Mouse (Mus musculus) heart, adult 2 months (tissue): ENCODE results near the gene Plekhg6. TPM values are rescaled to one million over a fixed set of nuclear protein-coding genes. Genes with fewer than 3 reads are reported as not detected.

Source experiments
- DNase-seq, 2 experiments: peaks; one replicate each; pipeline ENCODE4 v3.0.0; 2021
- H3K27ac ChIP-seq: fragments of 200-600 bp; 2 replicates; pipeline ENCODE4 v1.8.1; 2022
- H3K27me3 ChIP-seq: fragments of 200-500 bp; 2 replicates; pipeline ENCODE4 v1.6.1; 2012; ENCODE audit warnings: mild to moderate bottlenecking, low read length, inconsistent platforms, mixed read lengths; ENCODE audit not compliant: control insufficient read depth, insufficient read depth
- H3K36me3 ChIP-seq: fragments of 200-500 bp; 2 replicates; pipeline ENCODE4 v1.6.1; 2012; ENCODE audit warnings: low read length, inconsistent platforms; ENCODE audit not compliant: control insufficient read depth, insufficient read depth
- H3K4me1 ChIP-seq: fragments of 200-500 bp; 2 replicates; pipeline ENCODE4 v1.6.1; 2011; ENCODE audit warnings: low read length; ENCODE audit not compliant: control insufficient read depth, insufficient read depth
- H3K4me3 ChIP-seq: fragments of 200-600 bp; 2 replicates; pipeline ENCODE4 v1.8.1; 2022
- H3K79me2 ChIP-seq: fragments of 200-500 bp; replicated peaks from 2 replicates; pipeline ENCODE4 v1.6.1; 2012; ENCODE audit warnings: mild to moderate bottlenecking, inconsistent platforms, low read length, moderate library complexity, mixed read lengths; ENCODE audit not compliant: control insufficient read depth, insufficient read depth
- H3K9ac ChIP-seq: fragments of 200-500 bp; 2 replicates; pipeline ENCODE4 v1.6.1; 2012; ENCODE audit warnings: low read depth, mild to moderate bottlenecking, control low read depth, inconsistent platforms, low read length, mixed read lengths
- CTCF ChIP-seq: fragments of 200-600 bp; IDR thresholded peaks from 2 replicates; pipeline ENCODE4 v1.8.1; 2022; ENCODE audit warnings: antibody characterized with exemption, mild to moderate bottlenecking, moderate library complexity
- EP300 ChIP-seq: fragments of 200-500 bp; IDR thresholded peaks from 2 replicates; pipeline ENCODE4 v1.6.1; 2011; ENCODE audit warnings: low read depth, low read length, control low read depth; ENCODE audit not compliant: insufficient read depth
- POLR2A ChIP-seq: fragments of 200-500 bp; IDR thresholded peaks from 2 replicates; pipeline ENCODE4 v1.6.1; 2011; ENCODE audit warnings: mild to moderate bottlenecking, low read depth, low read length, control low read depth; ENCODE audit not compliant: insufficient read depth
- WGBS: fragments of 180-500 bp; shearing (Covaris S2); methylation state at CpG from one replicate; pipeline ENCODE4 v1.1.7; 2018; 5-methylcytosine and 5-hydroxymethylcytosine counted together
- intact Hi-C: fragments of 180-260 bp; cut with DNase I; formaldehyde crosslinking; loops from one replicate; pipeline ENCODE4 v1.15.1; 2025
- polyA plus RNA-seq: library from polyadenylated mRNA; depleted of rRNA; stranded (reverse); fragments of >200 nt; gene quantifications from 2 replicates; pipeline ENCODE4 v1.2.3, GENCODE M21; 2012
- total RNA-seq, 2 experiments: library from RNA; stranded (reverse); gene quantifications; 2 replicates each; pipeline ENCODE4 v1.2.3; 2021

Plekhg6 gene
- total and polyA plus RNA-seq, 3 experiments = 0.08 to 0.14 TPM; not detected in 1

DNA sequence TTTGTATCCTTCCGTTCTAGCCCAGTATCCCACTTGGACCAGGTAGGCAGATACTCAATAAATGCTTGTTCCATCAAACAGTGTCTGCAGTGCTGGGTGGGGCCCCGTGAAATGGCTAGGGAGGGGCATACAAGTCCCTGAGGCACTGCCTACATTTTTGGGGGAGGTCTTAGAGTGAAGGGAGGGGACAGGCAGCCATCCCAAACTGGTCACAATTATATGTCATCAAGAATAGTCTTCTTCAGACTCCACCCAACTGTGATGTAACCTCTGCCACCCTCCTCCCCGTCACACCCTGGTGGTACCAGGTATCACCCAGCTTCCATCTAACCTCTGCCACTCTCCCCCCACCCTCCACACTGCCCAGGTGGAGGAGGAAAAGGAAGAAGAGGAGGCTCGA is 35.7 kb downstream of the Plekhg6 start:
- DNase-seq = no peak
- H3K4me3 ChIP-seq = no peak overlapping the region

DNA sequence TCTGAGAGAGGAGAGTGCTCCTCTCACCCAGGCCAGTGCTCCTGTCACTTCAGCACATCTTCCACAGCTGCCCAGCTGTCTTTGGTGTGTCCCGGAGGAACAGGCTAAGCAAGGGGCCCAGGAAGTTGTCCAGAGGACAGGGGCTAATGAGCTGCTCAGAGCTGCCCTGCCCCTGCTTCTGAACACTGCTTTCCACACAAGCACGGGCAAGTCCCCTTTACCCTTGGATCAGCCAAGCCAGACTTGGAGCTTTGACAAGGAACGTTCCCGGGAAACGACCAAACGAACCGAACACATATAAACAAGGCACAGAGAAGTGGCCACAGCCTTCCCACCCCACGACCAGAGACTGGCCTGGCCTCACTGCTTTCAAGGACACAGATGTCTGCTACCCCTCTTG is 36.5 kb downstream of the Plekhg6 start:
- peaks cover 16% of the 10 kb centered on the region for H3K4me1 ChIP-seq
- H3K9ac ChIP-seq = no peak overlapping the region
- no peaks in the 10 kb centered on the region for H3K27me3 ChIP-seq
- H3K27ac ChIP-seq = no peak overlapping the region; the same call in 1 of the 2 replicates
- intact Hi-C loops = no loop called here
- DNase-seq = peak in 1 of 2 experiments; percentile 53
- TF ChIP-seq POLR2A (no peak), CTCF (no peak), EP300 (no peak)
- WGBS = 21% methylated on average over 8 of the region's 8 CpGs
- no peaks in the 10 kb centered on the region for H3K36me3 ChIP-seq
- no peak overlapping the region for H3K4me3 ChIP-seq
- no peaks in the 10 kb centered on the region for H3K79me2 ChIP-seq

More for the DNA sequence above, 35.7 kb downstream of the Plekhg6 start:
- TF ChIP-seq EP300 = no peak
- no peak for TF ChIP-seq CTCF
- TF ChIP-seq POLR2A = no peak
- H3K36me3 ChIP-seq = no peaks in the 10 kb centered on the region
- no peak overlapping the region for H3K9ac ChIP-seq
- H3K4me1 ChIP-seq = peaks cover 13% of the 10 kb centered on the region
- no peak overlapping the region for H3K27ac ChIP-seq
- no peaks in the 10 kb centered on the region for H3K79me2 ChIP-seq
- whole genome bisulfite sequencing = 65% methylated on average over 4 of the region's 4 CpGs
- intact Hi-C loops = no loop called here
- H3K27me3 ChIP-seq = no peaks in the 10 kb centered on the region

DNA sequence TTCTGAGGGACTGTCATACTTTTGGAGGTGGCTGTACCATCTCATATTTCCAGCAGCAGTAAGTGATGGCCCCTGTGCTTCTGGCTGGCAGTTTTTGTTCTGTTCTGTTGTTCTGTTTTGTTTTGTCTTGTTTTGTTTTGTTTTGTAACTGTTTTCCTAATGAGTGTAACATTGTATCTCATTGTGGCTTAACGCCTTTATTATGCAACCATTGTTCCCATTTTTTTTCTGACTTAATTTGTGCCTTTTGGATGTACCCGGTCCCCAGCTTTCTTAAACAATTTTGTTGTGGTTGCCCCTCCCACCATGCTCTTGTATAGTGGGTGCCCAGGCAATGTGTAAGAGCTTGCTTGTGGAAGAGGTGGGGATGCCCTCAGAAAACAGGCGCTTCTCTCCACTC is 38.4 kb downstream of the Plekhg6 start:
- H3K9ac ChIP-seq = no peak overlapping the region

DNA sequence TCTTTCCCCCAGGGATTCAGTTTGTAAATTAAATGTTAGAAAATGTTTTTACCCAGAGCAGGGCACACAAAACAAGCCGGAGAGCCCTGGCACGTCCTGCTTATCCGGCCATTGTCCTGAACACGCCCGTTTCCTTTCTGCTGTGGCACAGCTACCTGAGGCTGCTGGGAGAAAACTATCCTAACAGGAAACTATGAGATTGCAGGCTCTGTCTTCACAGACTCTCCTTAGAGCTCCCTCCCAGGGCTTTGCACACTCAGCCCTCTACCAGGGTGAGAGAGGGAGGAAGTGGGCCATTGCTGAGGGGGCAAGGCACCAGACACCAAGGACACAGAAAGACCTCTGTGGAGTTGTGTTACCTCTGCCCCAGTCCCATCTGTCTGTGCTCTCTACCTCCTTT is 40.3 kb downstream of the Plekhg6 start:
- Histone ChIP-seq H3K4me3 (no peak overlapping the region), H3K9ac (peak overlapping the region; percentile 16; the same call in 1 of the 2 replicates), H3K27me3 (no peaks in the 10 kb centered on the region), H3K79me2 (no peaks in the 10 kb centered on the region), H3K36me3 (no peaks in the 10 kb centered on the region), H3K4me1 (peaks cover 20% of the 10 kb centered on the region), H3K27ac (peak overlapping the region; percentile 72)
- no peak for DNase-seq
- 0 out of 2 replicates have a peak, but pooled peaks have one; percentile 37 for TF ChIP-seq EP300
- TF ChIP-seq CTCF = no peak
- no peak for TF ChIP-seq POLR2A
- WGBS = 45% methylated on average over 5 of the region's 5 CpGs
- intact Hi-C loops = no loop called here

More for the DNA sequence above, 38.4 kb downstream of the Plekhg6 start:
- no peak overlapping the region for H3K4me3 ChIP-seq
- H3K36me3 ChIP-seq = no peaks in the 10 kb centered on the region
- 76% methylated on average over 3 of the region's 3 CpGs for WGBS
- H3K79me2 ChIP-seq = no peaks in the 10 kb centered on the region
- intact Hi-C loops = no loop called here
- no peak for TF ChIP-seq CTCF
- no peak for TF ChIP-seq EP300
- TF ChIP-seq POLR2A = no peak
- H3K4me1 ChIP-seq = peaks cover 20% of the 10 kb centered on the region
- no peaks in the 10 kb centered on the region for H3K27me3 ChIP-seq
- no peak for DNase-seq
- no peak overlapping the region for H3K27ac ChIP-seq

DNA sequence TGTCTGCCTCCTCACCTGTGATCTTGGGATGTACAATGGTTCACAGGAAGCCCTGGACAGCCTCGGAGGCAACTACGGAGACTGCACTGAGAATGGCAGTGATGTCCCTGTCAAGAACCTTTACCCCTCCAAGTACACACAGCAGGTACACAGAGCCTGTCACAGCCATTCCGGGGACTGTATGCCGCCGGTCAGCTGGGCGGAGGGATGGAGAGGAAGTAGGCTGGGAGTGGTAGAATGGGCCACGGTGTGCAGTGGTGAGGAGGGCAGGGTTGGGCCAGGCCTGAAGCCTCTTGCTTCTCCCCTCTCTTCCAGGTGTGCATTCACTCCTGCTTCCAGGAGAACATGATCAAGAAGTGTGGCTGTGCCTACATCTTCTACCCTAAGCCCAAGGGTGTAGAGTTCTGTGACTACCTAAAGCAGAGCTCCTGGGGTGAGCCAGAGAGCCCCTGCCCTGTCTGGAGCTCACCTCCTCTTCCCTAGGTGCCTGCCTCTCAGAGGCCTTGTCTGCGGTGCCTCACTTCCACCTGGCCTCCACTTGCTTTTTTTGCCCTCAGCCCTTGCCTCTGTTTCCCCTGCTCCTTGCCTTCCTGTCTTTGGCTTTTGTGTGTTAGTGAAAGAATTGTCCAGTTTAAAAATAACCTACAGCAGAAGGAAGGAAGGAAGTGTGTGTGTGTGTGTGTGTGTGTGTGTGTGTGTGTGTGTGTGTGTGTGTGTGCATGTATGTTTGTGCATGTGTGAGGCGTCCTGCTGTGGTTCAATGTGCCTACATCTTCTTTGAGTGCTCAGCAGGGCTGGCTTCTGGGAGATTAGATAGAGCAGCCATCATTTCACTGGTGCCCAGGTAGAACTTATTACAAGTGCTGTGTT is 41.6 kb downstream of the Plekhg6 start:
- DNase-seq = no peak
- 52% methylated on average over 9 of the region's 9 CpGs for WGBS

GRCm38 (mm10) chr6:125334356-125334755 is 46.2 kb downstream of the Plekhg6 start:
- no peaks in the 10 kb centered on the region for H3K27me3 ChIP-seq
- no peaks in the 10 kb centered on the region for H3K36me3 ChIP-seq
- DNase-seq = no peak
- no peak overlapping the region for H3K9ac ChIP-seq
- peaks cover 8% of the 10 kb centered on the region for H3K4me1 ChIP-seq
- intact Hi-C loops = no loop called here
- 83% methylated on average over 2 of the region's 2 CpGs for WGBS
- H3K4me3 ChIP-seq = no peak overlapping the region
- H3K79me2 ChIP-seq = no peaks in the 10 kb centered on the region
- no peak overlapping the region for H3K27ac ChIP-seq
- TF ChIP-seq EP300 (no peak), CTCF (no peak), POLR2A (no peak)

More for the DNA sequence above, 41.6 kb downstream of the Plekhg6 start:
- Histone ChIP-seq H3K9ac (no peak overlapping the region), H3K4me1 (peaks cover 16% of the 10 kb centered on the region), H3K27me3 (no peaks in the 10 kb centered on the region), H3K79me2 (no peaks in the 10 kb centered on the region), H3K4me3 (no peak overlapping the region), H3K27ac (peak overlapping the region; percentile 81), H3K36me3 (no peaks in the 10 kb centered on the region)
- TF ChIP-seq EP300 = 0 out of 2 replicates have a peak, but pooled peaks have one; percentile 27
- no peak for TF ChIP-seq POLR2A
- intact Hi-C loops = no loop called here
